Mouse (Mus musculus): Measurements from ENCODE around the gene Zdhhc18. TPM values are rescaled to one million over a fixed set of nuclear protein-coding genes. Genes with fewer than 3 reads are reported as not detected.

Gene Zdhhc18
- polyA plus RNA-seq, 1 experiment from 2014 or later = 0.79 TPM

GRCm38 (mm10) chr4:133668537-133668936, 18.6 kb upstream of the Zdhhc18 start:
- Histone ChIP-seq H3K4me1 (ENCODE audit: control insufficient read depth, low read depth, low read length) (peaks cover 32% of the 10 kb centered on the region), H3K9ac (ENCODE audit: low read depth, low read length) (no peak overlapping the region)
- ATAC-seq (ENCODE audit: low read depth) = no peak

GRCm38 (mm10) chr4:133666199-133666598, 16.2 kb upstream of the Zdhhc18 start:
- Histone ChIP-seq H3K9ac (ENCODE audit: low read depth, low read length) (no peak overlapping the region), H3K4me2 (ENCODE audit: low read depth, low read length) (no peak overlapping the region), H3K4me3 (ENCODE audit: low read depth, low read length) (no peak overlapping the region), H3K36me3 (ENCODE audit: control insufficient read depth, insufficient read depth) (peaks cover 7% of the 10 kb centered on the region; the same call in 1 of the 2 replicates), H3K4me1 (ENCODE audit: control insufficient read depth, low read depth, low read length) (peaks cover 18% of the 10 kb centered on the region), H3K9me3 (replicated peaks; ENCODE audit: control insufficient read depth, low read length) (no peaks in the 10 kb centered on the region), H3K27me3 (ENCODE audit: control insufficient read depth, insufficient read depth, low read depth, low read length) (no peaks in the 10 kb centered on the region), H3K27ac (ENCODE audit: low read length) (peak overlapping the region; percentile 30; the same call in 1 of the 2 replicates)
- 20% methylated on average over 6 of the region's 6 CpGs for WGBS (ENCODE audit: insufficient replicate concordance)
- peak; percentile 38; the same call in 1 of the 2 replicates for ATAC-seq (ENCODE audit: low read depth)

More at GRCm38 (mm10) chr4:133668537-133668936, 18.6 kb upstream of the Zdhhc18 start:
- Histone ChIP-seq H3K9me3 (replicated peaks; ENCODE audit: control insufficient read depth, low read length) (no peaks in the 10 kb centered on the region), H3K4me2 (ENCODE audit: low read depth, low read length) (no peak overlapping the region), H3K27ac (ENCODE audit: low read length) (no peak overlapping the region), H3K36me3 (ENCODE audit: control insufficient read depth, insufficient read depth) (no peaks in the 10 kb centered on the region), H3K4me3 (ENCODE audit: low read depth, low read length) (no peak overlapping the region), H3K27me3 (ENCODE audit: control insufficient read depth, insufficient read depth, low read depth, low read length) (no peaks in the 10 kb centered on the region)
- 58% methylated on average over 3 of the region's 3 CpGs for WGBS (ENCODE audit: insufficient replicate concordance)

DNA sequence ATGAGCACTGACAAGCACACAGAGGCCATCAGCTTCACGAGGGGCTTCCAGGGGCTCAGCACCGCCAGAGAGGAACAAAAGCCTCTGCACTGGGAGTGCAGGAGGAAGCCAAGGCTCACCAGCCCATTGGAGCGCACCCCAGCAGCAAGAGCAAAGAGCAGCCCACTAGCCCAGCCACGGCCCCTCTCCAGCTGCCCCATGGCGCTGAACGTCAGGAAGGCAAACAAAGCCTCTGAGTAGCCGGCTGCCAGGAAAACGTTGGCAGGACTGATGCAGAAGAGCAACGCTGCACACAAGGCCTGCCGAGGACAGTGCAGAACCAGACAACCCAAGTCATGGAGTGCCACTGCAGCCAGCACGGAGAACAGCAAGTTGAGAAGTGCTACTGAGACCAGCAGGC, 15.2 kb upstream of the Zdhhc18 start:
- 57% methylated on average over 11 of the region's 11 CpGs for WGBS (ENCODE audit: insufficient replicate concordance)
- no peak for ATAC-seq (ENCODE audit: low read depth)
- H3K36me3 ChIP-seq (ENCODE audit: control insufficient read depth, insufficient read depth) = peaks cover 7% of the 10 kb centered on the region; the same call in 1 of the 2 replicates
- H3K27me3 ChIP-seq (ENCODE audit: control insufficient read depth, insufficient read depth, low read depth, low read length) = no peaks in the 10 kb centered on the region
- H3K9ac ChIP-seq (ENCODE audit: low read depth, low read length) = no peak overlapping the region
- H3K9me3 ChIP-seq (replicated peaks; ENCODE audit: control insufficient read depth, low read length) = no peaks in the 10 kb centered on the region
- no peak overlapping the region for H3K4me3 ChIP-seq (ENCODE audit: low read depth, low read length)
- H3K4me1 ChIP-seq (ENCODE audit: control insufficient read depth, low read depth, low read length) = peaks cover 15% of the 10 kb centered on the region
- H3K4me2 ChIP-seq (ENCODE audit: low read depth, low read length) = no peak overlapping the region
- no peak overlapping the region for H3K27ac ChIP-seq (ENCODE audit: low read length)

DNA sequence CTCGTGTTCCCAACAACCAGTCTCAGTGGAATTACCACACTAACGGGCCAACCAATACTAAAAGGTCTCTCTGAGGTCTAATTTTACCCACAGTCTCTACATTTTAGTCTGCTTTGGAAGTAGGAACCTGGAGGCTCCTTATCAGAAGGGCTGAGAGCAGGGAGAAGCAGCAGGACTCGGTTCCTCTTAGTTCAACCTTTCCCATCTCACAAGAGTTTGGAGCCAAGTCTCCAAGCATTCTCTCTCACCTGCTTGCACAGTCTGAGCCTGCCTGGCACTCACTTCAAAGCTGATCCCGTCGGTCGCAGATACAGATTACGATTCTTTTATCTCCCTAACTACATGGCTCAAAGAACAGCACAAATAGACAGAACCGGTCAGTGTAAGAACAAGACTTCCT, 13.0 kb upstream of the Zdhhc18 start:
- Histone ChIP-seq H3K27me3 (ENCODE audit: control insufficient read depth, insufficient read depth, low read depth, low read length) (no peaks in the 10 kb centered on the region), H3K36me3 (ENCODE audit: control insufficient read depth, insufficient read depth) (peaks cover 7% of the 10 kb centered on the region; the same call in 1 of the 2 replicates), H3K9me3 (replicated peaks; ENCODE audit: control insufficient read depth, low read length) (no peaks in the 10 kb centered on the region), H3K9ac (ENCODE audit: low read depth, low read length) (no peak overlapping the region), H3K4me3 (ENCODE audit: low read depth, low read length) (no peak overlapping the region), H3K4me2 (ENCODE audit: low read depth, low read length) (no peak overlapping the region), H3K4me1 (ENCODE audit: control insufficient read depth, low read depth, low read length) (peaks cover 21% of the 10 kb centered on the region), H3K27ac (ENCODE audit: low read length) (no peak overlapping the region)
- no peak for ATAC-seq (ENCODE audit: low read depth)
- 67% methylated on average over 8 of the region's 8 CpGs for whole genome bisulfite sequencing (ENCODE audit: insufficient replicate concordance)

DNA sequence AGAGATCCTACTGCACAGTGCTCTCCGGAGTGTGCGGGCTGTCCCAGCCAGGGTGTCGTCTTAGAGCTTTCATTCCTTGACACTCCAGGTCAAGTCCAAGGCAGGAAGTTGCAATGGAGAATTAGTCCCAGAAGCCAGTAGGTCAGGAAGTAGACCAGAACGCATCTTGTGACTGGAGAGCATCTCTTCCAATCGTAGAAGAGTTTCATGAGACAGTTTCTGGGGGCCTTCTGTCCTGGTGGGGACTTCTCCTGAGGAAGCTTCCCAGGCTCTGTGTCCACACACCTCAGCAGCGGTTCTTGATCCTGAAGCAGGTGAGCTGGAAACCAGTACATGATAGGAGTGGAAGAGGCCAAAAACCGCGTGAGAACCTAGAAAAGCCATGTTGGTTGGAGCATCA, 12.5 kb upstream of the Zdhhc18 start:
- no peak for ATAC-seq (ENCODE audit: low read depth)
- no peak overlapping the region for H3K4me2 ChIP-seq (ENCODE audit: low read depth, low read length)
- 72% methylated on average over 8 of the region's 8 CpGs for WGBS (ENCODE audit: insufficient replicate concordance)
- no peak overlapping the region for H3K27ac ChIP-seq (ENCODE audit: low read length)
- H3K9ac ChIP-seq (ENCODE audit: low read depth, low read length) = no peak overlapping the region
- no peaks in the 10 kb centered on the region for H3K27me3 ChIP-seq (ENCODE audit: control insufficient read depth, insufficient read depth, low read depth, low read length)
- H3K36me3 ChIP-seq (ENCODE audit: control insufficient read depth, insufficient read depth) = peaks cover 7% of the 10 kb centered on the region; the same call in 1 of the 2 replicates
- no peak overlapping the region for H3K4me3 ChIP-seq (ENCODE audit: low read depth, low read length)
- H3K9me3 ChIP-seq (replicated peaks; ENCODE audit: control insufficient read depth, low read length) = no peaks in the 10 kb centered on the region
- H3K4me1 ChIP-seq (ENCODE audit: control insufficient read depth, low read depth, low read length) = peaks cover 21% of the 10 kb centered on the region

- ATAC-seq (ENCODE audit: low read depth) = 0 out of 2 replicates have a peak, but pooled peaks have one; percentile 14
- 31% methylated on average over 10 of the region's 10 CpGs for WGBS (ENCODE audit: insufficient replicate concordance)
- Histone ChIP-seq H3K36me3 (ENCODE audit: control insufficient read depth, insufficient read depth) (peaks cover 7% of the 10 kb centered on the region; the same call in 1 of the 2 replicates), H3K4me2 (ENCODE audit: low read depth, low read length) (peak overlapping the region; percentile 39), H3K9ac (ENCODE audit: low read depth, low read length) (peak overlapping the region; percentile 37; the same call in 1 of the 2 replicates), H3K4me1 (ENCODE audit: control insufficient read depth, low read depth, low read length) (peaks cover 20% of the 10 kb centered on the region), H3K27ac (ENCODE audit: low read length) (peak overlapping the region; percentile 86), H3K9me3 (replicated peaks; ENCODE audit: control insufficient read depth, low read length) (no peaks in the 10 kb centered on the region), H3K27me3 (ENCODE audit: control insufficient read depth, insufficient read depth, low read depth, low read length) (no peaks in the 10 kb centered on the region), H3K4me3 (ENCODE audit: low read depth, low read length) (peak overlapping the region; percentile 35)
These were observed 10.5 kb upstream of the Zdhhc18 start for GRCm38 (mm10) chr4:133660193-133661155.

DNA sequence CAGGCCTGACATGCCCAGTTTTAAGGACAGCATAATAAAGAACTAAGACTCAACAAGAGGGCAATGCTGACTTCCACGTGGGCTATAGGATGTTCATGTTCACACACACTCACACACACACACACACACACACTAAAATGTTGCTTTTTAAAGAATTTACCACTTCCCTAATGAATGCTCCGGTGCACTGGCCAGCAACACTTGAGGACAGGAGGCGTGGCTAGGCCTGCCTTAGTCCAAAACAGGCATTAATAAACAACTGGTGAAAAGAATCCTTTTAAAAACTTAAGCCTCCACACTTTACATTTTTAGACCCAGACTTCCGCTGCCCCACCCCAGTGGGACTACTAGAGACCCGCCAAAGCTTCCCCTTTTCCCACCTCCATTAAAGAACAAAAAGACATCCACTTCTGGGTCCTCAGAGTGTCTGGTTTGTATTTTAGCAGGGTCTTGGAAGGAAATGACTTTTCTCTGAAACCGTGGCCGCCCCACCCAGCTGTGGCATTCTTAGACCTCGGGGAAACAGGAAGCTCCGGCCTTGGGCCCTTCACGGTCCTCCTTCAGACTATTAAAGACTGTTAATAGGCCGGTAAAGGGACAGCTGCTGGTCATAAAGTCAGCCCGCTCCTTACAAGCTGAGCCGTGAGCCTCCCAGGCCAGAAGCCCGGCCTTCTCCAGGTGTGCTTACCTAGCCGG, 9.7 kb upstream of the Zdhhc18 start:
- no peaks in the 10 kb centered on the region for H3K27me3 ChIP-seq (ENCODE audit: control insufficient read depth, insufficient read depth, low read depth, low read length)
- H3K9me3 ChIP-seq (replicated peaks; ENCODE audit: control insufficient read depth, low read length) = no peaks in the 10 kb centered on the region
- H3K9ac ChIP-seq (ENCODE audit: low read depth, low read length) = peak overlapping the region; percentile 37; the same call in 1 of the 2 replicates
- 10% methylated on average over 15 of the region's 15 CpGs for WGBS (ENCODE audit: insufficient replicate concordance)
- peak overlapping the region; percentile 86 for H3K27ac ChIP-seq (ENCODE audit: low read length)
- peak overlapping the region; percentile 35 for H3K4me3 ChIP-seq (ENCODE audit: low read depth, low read length)
- H3K4me2 ChIP-seq (ENCODE audit: low read depth, low read length) = peak overlapping the region; percentile 39
- peak; percentile 35 for ATAC-seq (ENCODE audit: low read depth)
- peaks cover 7% of the 10 kb centered on the region; the same call in 1 of the 2 replicates for H3K36me3 ChIP-seq (ENCODE audit: control insufficient read depth, insufficient read depth)
- H3K4me1 ChIP-seq (ENCODE audit: control insufficient read depth, low read depth, low read length) = peaks cover 13% of the 10 kb centered on the region

GRCm38 (mm10) chr4:133658729-133659128, 8.8 kb upstream of the Zdhhc18 start:
- Histone ChIP-seq H3K4me2 (ENCODE audit: low read depth, low read length) (no peak overlapping the region), H3K4me1 (ENCODE audit: control insufficient read depth, low read depth, low read length) (peaks cover 13% of the 10 kb centered on the region), H3K36me3 (ENCODE audit: control insufficient read depth, insufficient read depth) (peaks cover 7% of the 10 kb centered on the region; the same call in 1 of the 2 replicates), H3K9ac (ENCODE audit: low read depth, low read length) (no peak overlapping the region), H3K9me3 (replicated peaks; ENCODE audit: control insufficient read depth, low read length) (no peaks in the 10 kb centered on the region), H3K4me3 (ENCODE audit: low read depth, low read length) (no peak overlapping the region), H3K27ac (ENCODE audit: low read length) (no peak overlapping the region), H3K27me3 (ENCODE audit: control insufficient read depth, insufficient read depth, low read depth, low read length) (no peaks in the 10 kb centered on the region)
- no peak for ATAC-seq (ENCODE audit: low read depth)
- WGBS (ENCODE audit: insufficient replicate concordance) = 40% methylated on average over 2 of the region's 2 CpGs
